18 mouse cellular contexts compared by ENCODE assay signal in genomic region chr11:102403657-102404056, GRCm38 (mm10). TPM values are rescaled to one million over a fixed set of nuclear protein-coding genes. Genes with fewer than 3 reads are reported as not detected.
DNase-seq lines count a peak whose midpoint lies in the region; ATAC-seq lines count a peak whose summit lies in the region.
"Had no signal": no experiment of that assay in that cellular context is flagged by ENCODE, and none has a peak within 500 bp of the region (broad histone marks: within the 10 kb centered on the region; RNA-seq: fewer than 3 reads in every experiment).

No protein-coding gene starts in this region.

- 0 out of 2 replicates have a peak overlapping the region, but pooled peaks have one; percentile 31 for H3K9ac ChIP-seq in limb, embryonic 12.5 days (replicated peaks)
- H3K9ac ChIP-seq: forebrain, embryonic 13.5 days; forebrain, postnatal 0 days; heart, embryonic 12.5 days; hindbrain, embryonic 15.5 days had no signal

- no peak overlapping the region for H3K4me2 ChIP-seq in limb, embryonic 12.5 days
- H3K4me2 ChIP-seq: forebrain, embryonic 13.5 days; heart, embryonic 12.5 days; hindbrain, embryonic 15.5 days had no signal

- no peak overlapping the region for H3K27ac ChIP-seq in limb, embryonic 12.5 days
- no peak overlapping the region for H3K27ac ChIP-seq in limb, embryonic 10.5 days
- H3K27ac ChIP-seq: forebrain, embryonic 13.5 days; heart, adult 2 months; hindbrain, embryonic 15.5 days had no signal

- no peaks in the 10 kb centered on the region for H3K9me3 ChIP-seq in limb, embryonic 12.5 days
- no peaks in the 10 kb centered on the region for H3K9me3 ChIP-seq in limb, embryonic 10.5 days (replicated peaks)
- H3K9me3 ChIP-seq: forebrain, embryonic 13.5 days; heart, embryonic 12.5 days; hindbrain, embryonic 15.5 days had no signal

- ATAC-seq in limb, embryonic 12.5 days (ENCODE audit: insufficient number of reproducible peaks, insufficient read depth, low FRiP score, low TSS enrichment, low read depth), result no peak
- ATAC-seq: activated CD4-positive, CD25-positive, alpha-beta regulatory T cell, adult 4 months; forebrain, embryonic 13.5 days; forebrain, postnatal 0 days; Patski had no signal

- peak; percentile 18 to 20 for DNase-seq in cerebellum, postnatal 14 days
- no peak for DNase-seq in cerebellum, postnatal 36 days
- DNase-seq in limb, embryonic 10.5 days (ENCODE audit: low spot score), result no peak
- peak; percentile 9 for DNase-seq in right cerebral cortex, postnatal 25 days
- no peak for DNase-seq in right cerebral cortex, postnatal 36 days (ENCODE audit: low spot score in 2 of 2)
- DNase-seq: adrenal gland, postnatal 25 days; cerebellum, adult 9-10 months; forebrain, postnatal 0 days; gastrocnemius, postnatal 14 days; heart, adult 2 months; heart, postnatal 36 days had no signal

- H3K27me3 ChIP-seq in limb, embryonic 12.5 days, result peaks cover 39% of the 10 kb centered on the region
- H3K27me3 ChIP-seq in limb, embryonic 10.5 days (ENCODE audit: low read depth, poor library complexity, severe bottlenecking), result peaks cover 41% of the 10 kb centered on the region
- H3K27me3 ChIP-seq: CH12.LX; hindbrain, embryonic 15.5 days; Patski had no signal

- WGBS in limb, embryonic 12.5 days, result 92% methylated on average over 11 of the region's 11 CpGs
- 95% methylated on average over 11 of the region's 11 CpGs for WGBS in limb, embryonic 10.5 days

- H3K4me3 ChIP-seq in limb, embryonic 12.5 days (replicated peaks), result no peak overlapping the region
- no peak overlapping the region for H3K4me3 ChIP-seq in limb, embryonic 10.5 days
- H3K4me3 ChIP-seq: forebrain, embryonic 13.5 days; heart, adult 2 months; heart, embryonic 12.5 days; hindbrain, embryonic 15.5 days had no signal

- H3K36me3 ChIP-seq in limb, embryonic 12.5 days, result peaks cover 37% of the 10 kb centered on the region
- H3K36me3 ChIP-seq in limb, embryonic 10.5 days, result peaks cover 42% of the 10 kb centered on the region

- peaks cover 24% of the 10 kb centered on the region for H3K4me1 ChIP-seq in limb, embryonic 12.5 days (replicated peaks)
- H3K4me1 ChIP-seq in limb, embryonic 10.5 days, result peaks cover 54% of the 10 kb centered on the region

RNA-seq across cellular contexts. Expression of gene Slc25a39, which starts 4.1 kb away (rescaled TPM):
- 164 and 174 TPM in 2 replicates for polyA plus RNA-seq in limb, embryonic 12.5 days (2016; fragmentation: Nextera tagmentation; extraction: Ambion mirVana)
- polyA plus RNA-seq in limb, embryonic 10.5 days (2016; fragmentation: Nextera tagmentation; extraction: Ambion mirVana), result 209 and 242 TPM in 2 replicates

RNA-seq across cellular contexts. Expression of gene Rundc3a, which starts 10.5 kb away (rescaled TPM):
- 1.7 and 2.3 TPM in 2 replicates for polyA plus RNA-seq in limb, embryonic 12.5 days (2016; fragmentation: Nextera tagmentation; extraction: Ambion mirVana)
- polyA plus RNA-seq in limb, embryonic 10.5 days (2016; fragmentation: Nextera tagmentation; extraction: Ambion mirVana), result 1.2 and 1.3 TPM in 2 replicates

RNA-seq across cellular contexts. Expression of gene Grn, which starts 26.5 kb away (rescaled TPM):
- 101 and 106 TPM in 2 replicates for polyA plus RNA-seq in limb, embryonic 12.5 days (2016; fragmentation: Nextera tagmentation; extraction: Ambion mirVana)
- polyA plus RNA-seq in limb, embryonic 10.5 days (2016; fragmentation: Nextera tagmentation; extraction: Ambion mirVana), result 78.5 and 93.2 TPM in 2 replicates

RNA-seq across cellular contexts. Expression of gene Slc4a1, which starts 37.7 kb away (rescaled TPM):
- polyA plus RNA-seq in limb, embryonic 12.5 days (2016; fragmentation: Nextera tagmentation; extraction: Ambion mirVana), result 22.6 and 25.0 TPM in 2 replicates
- 34.5 and 37.2 TPM in 2 replicates for polyA plus RNA-seq in limb, embryonic 10.5 days (2016; fragmentation: Nextera tagmentation; extraction: Ambion mirVana)
- polyA plus RNA-seq: Patski had no signal

RNA-seq across cellular contexts. Expression of gene Fam171a2, which starts 43.8 kb away (rescaled TPM):
- 9.7 and 10.7 TPM in 2 replicates for polyA plus RNA-seq in limb, embryonic 12.5 days (2016; fragmentation: Nextera tagmentation; extraction: Ambion mirVana)
- 3.7 and 4.2 TPM in 2 replicates for polyA plus RNA-seq in limb, embryonic 10.5 days (2016; fragmentation: Nextera tagmentation; extraction: Ambion mirVana)
- polyA plus RNA-seq: activated CD4-positive, CD25-positive, alpha-beta regulatory T cell, adult 4 months had no signal

Comparison
In these comparisons a context has a peak if more than half of its experiments do, and no peak if none do; other contexts are left out.
1. DNase-seq: peak in cerebellum, postnatal 14 days (2 of 2) and right cerebral cortex, postnatal 25 days (single experiment); none in cerebellum, postnatal 36 days (0 of 2), limb, embryonic 10.5 days (single experiment) and right cerebral cortex, postnatal 36 days (0 of 2).